Mouse (Mus musculus) B cell, adult 62 days (primary cell): Measurements from ENCODE around the gene Foxe3. TPM values are rescaled to one million over a fixed set of nuclear protein-coding genes. Genes with fewer than 3 reads are reported as not detected.

ENCODE experiments used
- total RNA-seq: library from RNA; stranded (reverse); gene quantifications from 4 replicates; pipeline ENCODE4 v1.2.4, GENCODE M21; 2023

The Foxe3 gene
- total RNA-seq, result not detected in 4 replicates

DNA sequence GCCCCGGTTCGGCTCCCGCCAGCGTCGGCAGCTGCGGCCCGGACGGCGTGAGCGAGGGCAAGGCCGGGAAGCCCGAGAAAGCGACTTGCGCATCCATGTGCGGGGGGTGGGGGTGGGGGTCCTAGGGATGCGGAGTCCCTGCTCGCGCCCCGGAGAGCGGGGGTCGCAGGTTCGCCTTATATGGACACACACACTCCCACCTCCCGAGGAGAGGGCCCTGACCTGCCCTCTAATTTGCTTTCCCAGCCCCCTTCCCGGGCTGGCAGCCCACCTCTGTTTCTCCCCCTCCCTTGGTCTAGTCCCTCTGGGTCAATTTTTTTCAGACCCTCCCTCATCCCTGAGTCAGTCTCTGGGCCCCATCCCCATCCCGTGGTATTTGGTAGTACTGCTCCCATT lies at the start of gene Foxe3:
Gene Foxe3, minus strand, starts transcription at position 97 of the 396 bp plus-strand sequence.

GRCm38 (mm10) chr4:114908829-114909601 lies 16.8 kb downstream of the Foxe3 start, which contains the start of gene Foxd2:
Gene Foxd2 (minus strand): TSS chr4:114908873.

Other genes with a start within 250 kb of the Foxe3 start
- gene Gm12830, start 104.3 kb downstream of the Foxe3 start, total RNA-seq, result not detected in 4 replicates
- 0.88 to 1.3 TPM (median 1.2 TPM) in 4 replicates for gene Foxd2, start 17.1 kb downstream of the Foxe3 start, total RNA-seq
- 38.9 to 49.1 TPM (median 44.6 TPM) in 4 replicates for gene Cmpk1, start 61.2 kb upstream of the Foxe3 start, total RNA-seq
- 0.36 to 0.86 TPM (median 0.57 TPM) in 4 replicates for gene Stil, start 74.1 kb upstream of the Foxe3 start, total RNA-seq
- 0.18 to 0.26 TPM (median 0.25 TPM) in 3 of 4 replicates, not detected in the other for gene Tal1, start 130.4 kb upstream of the Foxe3 start, total RNA-seq
- gene Pdzk1ip1, start 162.7 kb upstream of the Foxe3 start, total RNA-seq, result not detected in 4 replicates
- not detected in 4 replicates for gene Cyp4x1, start 208.3 kb upstream of the Foxe3 start, total RNA-seq